Mouse (Mus musculus) left cerebral cortex, adult 8-10 months (tissue): Measurements from ENCODE around the gene Klkb1. TPM values are rescaled to one million over a fixed set of nuclear protein-coding genes. Genes with fewer than 3 reads are reported as not detected.
"Not testable (repeated sequence)": the region's sequence is repeated elsewhere in the genome, so short reads cannot be mapped to it uniquely, and the experiment has no call there.

Source experiments
- DNase-seq, 2 experiments: peaks; one replicate each; pipeline ENCODE4 v3.0.0; 2022; ENCODE audit warnings: low spot score in 2 of 2
- total RNA-seq, 4 experiments: library from RNA; stranded (reverse); gene quantifications; 2 replicates each; pipeline ENCODE4 v1.2.4; 2022

Gene Klkb1
- under 1 TPM in 1 of 4 experiments, not detected in 3; 0.09 TPM for total RNA-seq

GRCm38 (mm10) chr8:45294687-45295086, at the start of gene Klkb1:
Klkb1 (minus strand) TSS chr8:45294859.
- DNase-seq, result no peak

DNA sequence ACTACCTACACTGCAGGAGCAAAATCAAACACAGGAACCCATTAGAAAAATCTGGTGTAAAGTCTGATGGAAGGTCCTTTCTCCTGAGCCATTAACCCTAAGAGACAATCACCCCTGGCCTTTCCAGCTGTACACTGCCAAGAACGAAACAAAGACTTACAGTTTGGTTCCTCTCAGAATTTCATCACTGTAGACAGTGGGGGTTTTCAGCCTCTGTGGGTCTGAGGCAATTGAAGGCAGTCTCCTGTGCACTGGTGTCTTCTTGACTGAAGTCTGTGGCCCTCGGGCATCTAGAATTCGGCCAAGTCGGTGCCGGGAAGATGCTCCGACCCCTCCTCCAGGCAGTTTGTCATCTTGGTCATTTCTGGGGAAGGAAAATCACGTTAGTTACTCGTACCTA, 49.6 kb upstream of the Klkb1 start:
- DNase-seq, result no peak

- no peak for DNase-seq
Observed at GRCm38 (mm10) chr8:45341630-45342628, 47.3 kb upstream of the Klkb1 start.

GRCm38 (mm10) chr8:45333493-45333892, 38.8 kb upstream of the Klkb1 start:
- DNase-seq, result peak in 1 of 2 experiments; percentile 5

GRCm38 (mm10) chr8:45332685-45333409, 38.2 kb upstream of the Klkb1 start, which contains the start of gene Cyp4v3:
Cyp4v3 (minus strand) TSS chr8:45333216.
- DNase-seq, result peak; percentile 21 to 33

DNA sequence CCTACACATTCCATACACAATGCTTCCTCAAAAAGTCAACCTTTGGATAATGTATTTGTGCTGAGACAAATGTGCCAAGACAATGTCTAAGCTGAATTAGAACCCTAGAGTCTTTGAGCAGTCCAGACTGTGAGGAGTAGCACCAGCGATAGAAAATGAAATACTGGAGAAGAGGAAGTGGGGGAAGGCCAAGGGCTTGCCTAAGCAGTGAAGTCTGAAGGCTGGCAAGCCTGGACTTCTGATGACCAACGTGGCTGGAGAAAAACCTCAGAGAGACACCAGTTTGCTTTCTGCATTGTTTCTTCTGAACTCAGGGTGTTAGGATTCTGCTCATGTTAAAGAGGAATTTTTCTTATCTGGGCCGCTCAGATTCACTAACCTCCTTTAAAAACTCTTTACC, 36.2 kb upstream of the Klkb1 start:
- DNase-seq, result no peak

DNA sequence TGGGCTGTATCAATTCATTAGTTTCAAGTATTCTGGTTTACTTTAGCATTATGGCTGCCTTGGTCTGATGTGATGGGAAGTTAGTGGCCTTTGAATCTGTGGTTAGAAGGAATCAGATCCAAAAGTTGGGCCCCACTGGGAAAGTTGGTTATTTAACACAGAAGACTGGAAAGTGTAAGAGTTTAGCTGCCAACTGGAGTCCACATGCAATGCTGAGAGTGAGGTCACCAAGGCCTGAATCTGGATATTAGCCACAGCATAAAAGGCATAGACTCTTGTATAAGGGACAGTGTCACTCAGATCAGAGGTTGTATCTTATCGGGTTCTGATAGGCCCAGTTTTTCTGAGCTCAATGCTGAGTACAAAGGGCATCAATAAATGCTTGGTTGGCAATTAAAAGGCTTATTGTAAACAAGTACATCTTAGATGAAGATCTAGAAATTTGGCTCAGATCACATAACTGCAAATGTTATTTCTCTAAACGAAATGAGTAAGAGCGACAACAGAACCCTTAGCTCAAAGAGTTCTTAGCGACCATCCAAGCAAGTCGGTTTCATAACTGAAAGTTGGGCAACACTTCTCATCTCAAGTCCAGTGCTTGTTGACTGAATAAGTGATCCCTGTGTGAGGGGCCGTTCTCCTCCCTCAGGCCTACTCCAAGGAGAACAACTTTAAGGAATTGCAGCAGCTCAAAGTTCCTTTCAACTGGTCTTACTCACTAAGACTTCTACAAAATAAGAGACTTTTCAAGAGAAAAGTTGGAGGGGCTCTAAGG, 34.7 kb upstream of the Klkb1 start:
- DNase-seq, result no peak

DNA sequence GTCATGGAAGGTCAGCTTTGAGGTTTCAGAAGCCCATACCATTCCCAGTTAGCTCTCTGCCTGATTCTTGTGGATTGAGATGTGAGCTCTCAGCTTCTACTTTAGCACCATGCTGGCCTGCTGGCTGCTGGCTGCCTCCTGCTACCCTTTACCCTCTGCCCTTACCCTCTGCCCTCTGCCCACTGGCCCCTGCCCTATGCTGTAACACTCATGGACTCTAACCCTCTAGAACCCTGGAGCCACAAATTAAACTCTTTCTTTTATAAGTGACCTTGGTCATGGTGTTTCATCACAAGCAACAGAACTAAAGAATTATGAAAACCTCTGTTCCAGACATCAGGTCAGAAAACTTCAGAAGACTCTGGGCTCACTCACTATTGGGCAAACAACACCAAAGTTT, 32.4 kb upstream of the Klkb1 start:
- not testable (repeated sequence) for DNase-seq

GRCm38 (mm10) chr8:45324151-45324550, 29.5 kb upstream of the Klkb1 start:
- DNase-seq, result no peak

GRCm38 (mm10) chr8:45321365-45321764, 26.7 kb upstream of the Klkb1 start:
- no peak for DNase-seq

GRCm38 (mm10) chr8:45320930-45321329, 26.3 kb upstream of the Klkb1 start:
- DNase-seq, result no peak

DNA sequence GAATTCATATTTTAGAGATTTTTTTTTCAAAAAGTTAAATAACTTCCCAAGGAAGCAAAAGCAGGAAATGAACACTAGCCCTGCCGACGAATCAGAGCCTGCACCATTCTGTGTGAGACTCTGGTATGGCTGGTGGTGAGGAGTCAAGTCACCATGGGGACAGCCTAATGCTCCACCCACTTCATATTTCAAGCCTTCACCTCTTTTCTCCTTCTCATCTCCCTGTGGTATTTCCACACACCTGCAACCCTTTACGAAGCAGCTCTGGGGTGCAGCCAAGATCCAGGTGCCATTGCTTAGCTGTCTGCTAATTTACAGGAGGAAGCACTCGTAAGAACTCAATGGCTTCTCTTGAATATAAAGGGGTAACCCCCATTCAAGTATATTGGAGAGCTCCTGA, 16.3 kb upstream of the Klkb1 start:
- no peak for DNase-seq

GRCm38 (mm10) chr8:45308366-45308765, 13.7 kb upstream of the Klkb1 start, which contains the start of gene Gm45753:
Gm45753 (minus strand) TSS chr8:45308466.
- no peak for DNase-seq

- no peak for DNase-seq
Observed at GRCm38 (mm10) chr8:45305479-45305878, 10.8 kb upstream of the Klkb1 start.

DNA sequence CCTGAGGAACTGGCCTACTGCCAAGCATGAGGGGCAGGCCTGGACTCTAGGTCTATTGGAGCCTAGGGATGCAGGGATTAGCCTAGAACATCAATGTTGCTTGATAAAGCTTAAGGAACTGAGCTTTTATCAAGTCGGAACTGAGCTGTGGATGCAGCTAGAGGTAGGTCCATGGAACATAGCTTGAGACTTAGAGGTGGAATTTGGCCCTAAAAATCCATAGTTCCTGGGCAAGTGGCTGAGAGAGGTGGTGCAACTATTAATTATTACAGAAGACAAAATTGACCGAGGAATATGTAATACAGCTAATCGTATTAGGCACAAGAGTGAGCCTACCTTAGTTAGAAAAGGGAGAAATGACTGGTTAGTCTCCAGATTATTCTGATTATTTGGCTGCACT, 9.7 kb upstream of the Klkb1 start:
- no peak for DNase-seq

- no peak for DNase-seq
Observed at GRCm38 (mm10) chr8:45302390-45302789, 7.7 kb upstream of the Klkb1 start.

DNA sequence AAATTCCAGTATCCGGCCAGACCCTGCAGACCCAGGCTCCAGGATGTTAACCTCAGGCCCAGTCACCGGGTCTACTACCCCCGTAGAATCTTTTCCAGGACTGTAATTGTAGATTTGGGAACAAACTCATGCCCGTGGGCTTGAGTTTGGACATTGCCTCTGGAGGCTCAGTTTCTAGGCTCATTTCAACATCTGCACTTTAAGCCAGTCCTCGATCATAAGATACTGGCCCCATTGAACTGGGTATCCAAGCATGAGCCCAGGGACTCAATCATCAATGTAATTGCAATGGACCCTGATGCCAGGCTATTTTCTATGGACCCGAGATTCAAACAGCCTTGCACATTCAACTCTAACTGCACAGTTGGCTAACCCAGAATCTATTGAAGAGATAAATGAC, 617 bp upstream of the Klkb1 start:
- DNase-seq, result no peak

DNA sequence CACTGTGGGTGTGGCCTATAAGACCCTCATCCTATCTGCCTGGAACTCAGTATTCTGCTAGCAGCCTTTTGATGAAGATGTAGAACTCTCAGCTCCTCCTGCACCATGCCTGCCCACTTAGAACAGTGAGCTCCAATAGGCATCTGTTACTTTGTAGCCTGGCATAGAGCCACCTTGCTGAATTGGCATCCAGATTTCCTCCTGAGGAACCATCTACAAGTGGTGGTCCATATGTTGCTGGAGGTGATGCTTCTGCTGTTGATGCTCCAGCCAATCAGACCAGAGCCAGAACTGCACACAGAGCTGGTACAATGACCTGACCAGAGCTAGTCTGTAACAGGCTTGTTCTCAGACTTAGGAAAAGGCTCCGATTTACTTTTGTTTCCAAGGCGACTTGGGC, 2.9 kb downstream of the Klkb1 start:
- DNase-seq, result peak in 1 of 2 experiments; percentile 7

GRCm38 (mm10) chr8:45281630-45282029, 13.0 kb downstream of the Klkb1 start:
- DNase-seq, result no peak

- no peak for DNase-seq
Observed at GRCm38 (mm10) chr8:45277453-45277852, 17.2 kb downstream of the Klkb1 start.

- no peak for DNase-seq
Observed at GRCm38 (mm10) chr8:45274317-45274716, 20.3 kb downstream of the Klkb1 start.
